Mouse (Mus musculus) stomach, postnatal 0 days (tissue): ENCODE measurements around the gene Dlgap1. TPM values are rescaled to one million over a fixed set of nuclear protein-coding genes. Genes with fewer than 3 reads are reported as not detected.

Source experiments
- ATAC-seq: fragments of 200-750 bp; cut with Nextera tagmentation; 2 replicates; pipeline ENCODE4 v1.8.0; 2017; ENCODE audit not compliant: low FRiP score, low TSS enrichment
- DNase-seq: peaks from one replicate; pipeline ENCODE4 v3.0.0-alpha.2; 2016; ENCODE audit warnings: low spot score
- H3K27ac ChIP-seq: fragments of 300-500 bp; sonication (generic); replicated peaks from 2 replicates; pipeline ENCODE4 v1.5.1; 2014; ENCODE audit warnings: mild to moderate bottlenecking, control low read depth
- H3K27me3 ChIP-seq: fragments of 300-500 bp; sonication (generic); 2 replicates; pipeline ENCODE4 v1.6.1; 2014; ENCODE audit warnings: low read length; ENCODE audit not compliant: control insufficient read depth, insufficient read depth
- H3K36me3 ChIP-seq: fragments of 300-500 bp; sonication (generic); 2 replicates; pipeline ENCODE4 v1.6.1; 2014; ENCODE audit warnings: low read length, mixed read lengths; ENCODE audit not compliant: control insufficient read depth, insufficient read depth
- H3K4me1 ChIP-seq: fragments of 300-500 bp; sonication (generic); replicated peaks from 2 replicates; pipeline ENCODE4 v1.6.1; 2014; ENCODE audit warnings: antibody characterized with exemption; ENCODE audit not compliant: control insufficient read depth, insufficient read depth
- H3K4me2 ChIP-seq: fragments of 300-500 bp; sonication (generic); replicated peaks from 2 replicates; pipeline ENCODE4 v1.6.1; 2014; ENCODE audit warnings: low read depth, mild to moderate bottlenecking, control low read depth, moderate library complexity
- H3K4me3 ChIP-seq: fragments of 300-500 bp; sonication (generic); 2 replicates; pipeline ENCODE4 v1.5.1; 2014; ENCODE audit warnings: low read depth, low read length, control low read depth
- H3K9ac ChIP-seq: fragments of 300-500 bp; sonication (generic); 2 replicates; pipeline ENCODE4 v1.6.1; 2014; ENCODE audit warnings: mild to moderate bottlenecking, low read length, control low read depth, mixed read lengths
- H3K9me3 ChIP-seq: fragments of 300-500 bp; sonication (generic); 2 replicates; pipeline ENCODE4 v1.6.1; 2016; ENCODE audit warnings: low read length; ENCODE audit not compliant: control insufficient read depth
- CTCF ChIP-seq: IDR thresholded peaks from 2 replicates; pipeline ENCODE4 v1.5.1; 2016; ENCODE audit warnings: antibody characterized with exemption, low read depth, mild to moderate bottlenecking, moderate library complexity
- EP300 ChIP-seq: optimal IDR thresholded peaks from 2 replicates; pipeline ENCODE3; 2016; ENCODE audit warnings: antibody characterized with exemption
- WGBS: fragments of 180-500 bp; shearing (Covaris S2); extraction: QIAGEN DNeasy Blood & Tissue Kit; methylation state at CpG from one replicate; pipeline ENCODE4 v1.1.7; 2014; 5-methylcytosine and 5-hydroxymethylcytosine counted together
- polyA plus RNA-seq: library from polyadenylated mRNA; unstranded; fragments of >200 nt; fragmentation: Nextera tagmentation; extraction: Ambion mirVana; gene quantifications from 2 replicates; pipeline ENCODE4 v1.2.1, GENCODE M21; 2015

Dlgap1 gene
- polyA plus RNA-seq, 1 experiment from 2014 or later = 1.6 TPM

- Histone ChIP-seq H3K4me1 (peaks cover 4% of the 10 kb centered on the region), H3K27me3 (no peaks in the 10 kb centered on the region), H3K36me3 (peaks cover 16% of the 10 kb centered on the region; the same call in 1 of the 2 replicates), H3K9me3 (no peaks in the 10 kb centered on the region), H3K4me3 (no peak overlapping the region), H3K9ac (no peak overlapping the region), H3K27ac (no peak overlapping the region), H3K4me2 (peak overlapping the region; percentile 31; the same call in 1 of the 2 replicates)
- DNase-seq (peak; percentile 57), ATAC-seq (no peak)
- TF ChIP-seq EP300 (no peak), CTCF (peak; percentile 79)
- 2% methylated on average over 4 of the region's 4 CpGs for WGBS
These were observed 878.2 kb downstream of the Dlgap1 start for GRCm38 (mm10) chr17:70847086-70847485.

GRCm38 (mm10) chr17:70847751-70848510 is 879.1 kb downstream of the Dlgap1 start:
- Histone ChIP-seq H3K4me3 (peak overlapping the region; percentile 66), H3K4me1 (peaks cover 4% of the 10 kb centered on the region), H3K27me3 (no peaks in the 10 kb centered on the region), H3K9me3 (no peaks in the 10 kb centered on the region), H3K9ac (peak overlapping the region; percentile 87), H3K27ac (peak overlapping the region; percentile 98), H3K36me3 (peaks cover 15% of the 10 kb centered on the region; the same call in 1 of the 2 replicates), H3K4me2 (peak overlapping the region; percentile 97)
- under 1% methylated on average over 17 of the region's 17 CpGs for WGBS
- no peak for ATAC-seq
- no peak for TF ChIP-seq CTCF
- no peak for TF ChIP-seq EP300
- DNase-seq = no peak

GRCm38 (mm10) chr17:70848511-70849398 is 879.9 kb downstream of the Dlgap1 start:
- WGBS = 0% methylated on average over 23 of the region's 23 CpGs
- Histone ChIP-seq H3K4me2 (peak overlapping the region; percentile 97), H3K36me3 (peaks cover 9% of the 10 kb centered on the region; the same call in 1 of the 2 replicates), H3K27me3 (no peaks in the 10 kb centered on the region), H3K27ac (peak overlapping the region; percentile 98), H3K4me3 (peak overlapping the region; percentile 66), H3K9me3 (no peaks in the 10 kb centered on the region), H3K9ac (peak overlapping the region; percentile 87), H3K4me1 (peaks cover 4% of the 10 kb centered on the region)
- ATAC-seq (peak; percentile 18), DNase-seq (peak; percentile 75)
- TF ChIP-seq EP300 = no peak
- peak; percentile 1; the same call in 1 of the 2 replicates for TF ChIP-seq CTCF

GRCm38 (mm10) chr17:70849399-70850232 is 880.7 kb downstream of the Dlgap1 start:
- Histone ChIP-seq H3K4me1 (peaks cover 4% of the 10 kb centered on the region), H3K27me3 (no peaks in the 10 kb centered on the region), H3K27ac (peak overlapping the region; percentile 98), H3K4me3 (peak overlapping the region; percentile 66), H3K4me2 (peak overlapping the region; percentile 97), H3K9ac (peak overlapping the region; percentile 87), H3K36me3 (peaks cover 7% of the 10 kb centered on the region; the same call in 1 of the 2 replicates), H3K9me3 (no peaks in the 10 kb centered on the region)
- DNase-seq = peak; percentile 92
- ATAC-seq = no peak
- WGBS = under 1% methylated on average over 33 of the region's 33 CpGs
- TF ChIP-seq EP300 = peak; percentile 70
- TF ChIP-seq CTCF = peak; percentile 48; the same call in 1 of the 2 replicates
